Mouse (Mus musculus) layer of hippocampus, postnatal 25 days (tissue): ENCODE results near the gene Gm12166. TPM values are rescaled to one million over a fixed set of nuclear protein-coding genes. Genes with fewer than 3 reads are reported as not detected.

Source experiments
- DNase-seq, 2 experiments: peaks; one replicate each; pipeline ENCODE4 v3.0.0; 2022; ENCODE audit warnings: mixed read lengths in 2 of 2, low spot score in 1 of 2; ENCODE audit errors: extremely low spot score in 1 of 2
- total RNA-seq, 2 experiments: library from RNA; stranded (reverse); gene quantifications; 2 replicates each; pipeline ENCODE4 v1.2.3; 2021

The Gm12166 gene
- total RNA-seq, 2 experiments from 2014 or later, result 3.4 to 4.2 TPM

DNA sequence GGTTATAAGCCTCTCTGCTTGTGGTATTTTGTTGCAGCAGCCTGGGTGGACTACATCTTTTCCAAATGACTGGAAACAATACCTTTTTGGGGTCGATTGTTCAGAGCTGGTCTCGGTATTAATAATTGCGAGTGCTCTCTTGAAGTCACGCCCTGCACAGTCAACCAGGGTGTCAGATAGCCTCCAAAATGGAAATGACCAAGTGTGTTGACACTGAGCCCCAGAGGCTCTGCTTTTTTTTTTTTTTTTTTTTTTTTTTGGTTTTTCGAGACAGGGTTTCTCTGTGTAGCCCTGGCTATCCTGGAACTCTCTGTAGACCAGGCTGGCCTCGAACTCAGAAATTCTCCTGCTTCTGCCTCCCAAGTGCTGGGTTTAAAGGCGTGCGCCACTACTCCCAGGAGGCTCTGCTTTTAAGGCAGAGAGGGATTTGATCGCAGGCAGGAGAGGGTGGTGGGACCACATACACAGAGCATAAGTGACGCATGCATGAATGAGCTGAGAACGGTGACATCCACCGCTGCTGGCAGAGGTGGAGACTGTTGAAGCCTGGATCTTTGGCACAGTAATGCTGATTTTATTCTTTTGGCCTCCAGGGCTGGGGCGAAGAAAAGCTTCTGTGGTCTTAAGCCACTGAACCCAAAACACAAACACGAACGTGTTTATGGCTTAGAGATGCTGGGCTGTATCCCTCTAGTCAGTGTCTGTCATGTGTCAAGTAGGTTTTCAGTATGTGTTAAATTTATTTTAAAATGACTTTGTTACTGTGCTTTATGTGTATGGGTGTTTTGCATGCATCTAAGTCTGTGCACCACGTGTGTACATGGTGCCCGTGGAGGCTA, 21.9 kb upstream of the Gm12166 start:
- no peak for DNase-seq

DNA sequence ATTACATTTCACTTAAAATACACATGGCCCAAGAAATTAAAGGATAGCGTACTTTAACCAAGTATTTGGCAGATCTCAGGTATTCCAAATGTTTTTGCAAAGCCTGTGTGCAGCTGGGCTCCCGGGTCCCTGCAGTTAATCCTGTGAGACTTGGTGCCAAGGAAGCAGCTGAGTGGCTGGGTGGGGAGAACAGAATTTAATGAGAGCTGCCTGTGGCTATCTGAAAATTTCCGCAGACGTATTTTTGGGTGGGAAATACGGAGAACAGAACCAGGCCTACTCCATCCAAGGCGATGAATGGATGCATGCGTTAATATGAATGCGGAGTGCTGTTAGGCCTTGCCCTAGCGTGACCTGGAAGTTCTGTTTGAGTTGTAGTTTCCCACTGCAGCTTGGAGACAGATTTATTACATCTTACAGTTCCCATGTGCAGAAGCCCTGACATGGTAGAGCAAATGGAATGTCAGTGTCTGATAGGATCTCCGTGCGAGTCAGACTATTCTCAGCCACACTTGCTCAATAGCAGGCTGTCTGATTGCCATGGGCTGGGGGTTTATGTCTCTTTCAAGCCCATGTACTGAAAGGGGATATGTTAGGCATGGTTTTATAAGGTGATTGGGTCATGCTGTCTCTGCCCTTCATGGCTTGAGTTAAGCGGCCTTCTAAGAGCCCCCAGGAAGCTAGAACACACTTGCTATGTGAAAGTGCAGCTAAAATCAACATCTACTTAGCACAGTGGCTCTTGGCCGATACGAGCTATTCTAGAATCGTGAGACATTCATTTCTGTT, 21.1 kb upstream of the Gm12166 start:
- DNase-seq, result no peak

DNA sequence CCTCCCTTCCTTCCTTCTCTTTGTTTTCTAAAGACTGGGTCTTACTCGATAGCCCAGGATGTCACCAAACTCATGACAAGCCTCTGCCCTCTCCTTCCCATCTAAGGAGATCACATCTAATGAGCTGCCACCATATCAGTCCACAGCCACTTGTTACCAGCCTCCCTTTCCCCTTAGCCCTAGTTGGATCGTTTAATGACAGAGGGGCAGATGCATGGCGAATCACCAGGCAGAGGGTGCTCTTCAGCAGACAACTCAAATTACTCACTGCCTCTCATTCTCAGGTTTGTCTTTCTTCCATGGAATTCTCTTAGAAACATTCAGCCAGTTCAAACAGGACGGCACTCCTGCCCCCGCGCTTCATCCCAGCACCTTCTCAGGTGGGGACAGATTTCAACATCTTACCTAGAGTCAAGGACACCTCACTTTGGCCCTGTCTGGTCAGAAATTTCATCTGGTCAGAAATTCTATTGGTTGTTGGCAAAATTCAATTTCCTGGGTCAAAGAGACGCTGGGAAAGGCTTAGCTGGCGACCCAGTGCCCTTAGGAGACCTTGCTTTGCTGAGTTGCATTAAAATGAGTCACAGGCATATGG, 20.4 kb upstream of the Gm12166 start:
- DNase-seq, result no peak

DNA sequence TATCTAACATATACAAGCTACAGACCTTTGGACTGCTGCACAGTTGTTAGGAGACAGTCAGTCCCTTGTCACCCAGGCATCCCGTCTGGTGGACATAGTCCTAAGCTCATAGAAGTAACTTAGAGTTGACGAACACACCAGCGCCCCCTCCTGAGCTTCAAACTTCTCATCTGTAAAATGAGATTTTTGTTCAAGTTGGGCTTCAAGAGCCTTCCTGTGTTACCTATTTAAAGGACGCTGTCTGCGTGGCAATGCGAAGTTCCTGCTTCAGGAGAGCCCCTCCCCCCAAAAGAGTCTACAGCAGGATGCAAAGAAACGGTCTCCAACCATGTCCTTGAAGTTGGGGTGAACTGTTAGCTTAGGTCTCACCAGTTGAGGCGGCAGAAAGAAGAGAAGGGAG, 18.7 kb upstream of the Gm12166 start:
- DNase-seq, result no peak

DNA sequence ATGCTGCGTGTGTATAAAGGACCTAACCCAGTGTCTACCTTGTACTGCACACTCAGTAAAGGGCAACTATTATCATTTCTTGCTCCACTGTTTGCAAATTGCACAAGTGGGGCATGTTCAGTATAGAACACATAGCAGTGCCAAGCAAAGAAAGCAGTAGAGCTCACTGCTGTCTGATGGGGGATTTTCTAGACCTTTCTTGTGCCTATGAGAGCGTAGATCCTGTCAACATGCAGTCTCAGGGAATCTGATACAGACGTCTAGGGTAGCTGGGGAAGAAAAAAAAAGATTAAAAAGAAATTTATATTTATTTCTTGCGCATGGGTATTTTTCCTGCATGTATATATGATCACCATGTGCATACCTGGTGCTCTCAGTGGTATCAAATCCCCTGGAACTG, 18.0 kb upstream of the Gm12166 start:
- no peak for DNase-seq

DNA sequence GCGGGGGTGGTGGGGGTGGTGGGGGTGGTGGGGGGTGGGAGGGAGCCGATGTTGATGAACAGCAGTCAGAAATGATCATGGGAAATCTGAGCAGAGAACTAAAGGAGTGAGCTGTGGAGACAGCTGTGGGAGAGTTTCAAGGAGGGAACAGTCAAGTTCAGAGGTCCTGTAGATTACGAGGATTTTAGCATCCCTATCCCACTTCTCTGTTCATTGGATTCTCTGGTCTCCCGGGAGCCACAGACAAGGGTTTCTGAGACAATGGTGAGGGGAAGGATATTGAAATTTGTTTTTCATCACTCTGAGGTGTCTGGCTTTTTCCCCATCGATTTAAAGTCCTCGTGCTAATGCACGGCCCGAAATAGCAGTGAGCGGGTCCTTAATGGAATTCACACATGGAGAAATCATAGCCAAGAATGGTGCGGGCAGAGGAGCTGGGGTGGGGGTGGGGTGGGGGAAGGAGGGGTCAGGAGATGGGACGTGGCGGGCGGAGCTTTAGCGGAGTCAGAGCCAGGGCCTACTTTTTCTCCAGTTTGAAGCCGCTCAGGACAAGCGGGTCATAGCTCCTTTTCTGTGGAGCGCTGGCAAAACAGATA, 17.4 kb upstream of the Gm12166 start:
- DNase-seq, result no peak

DNA sequence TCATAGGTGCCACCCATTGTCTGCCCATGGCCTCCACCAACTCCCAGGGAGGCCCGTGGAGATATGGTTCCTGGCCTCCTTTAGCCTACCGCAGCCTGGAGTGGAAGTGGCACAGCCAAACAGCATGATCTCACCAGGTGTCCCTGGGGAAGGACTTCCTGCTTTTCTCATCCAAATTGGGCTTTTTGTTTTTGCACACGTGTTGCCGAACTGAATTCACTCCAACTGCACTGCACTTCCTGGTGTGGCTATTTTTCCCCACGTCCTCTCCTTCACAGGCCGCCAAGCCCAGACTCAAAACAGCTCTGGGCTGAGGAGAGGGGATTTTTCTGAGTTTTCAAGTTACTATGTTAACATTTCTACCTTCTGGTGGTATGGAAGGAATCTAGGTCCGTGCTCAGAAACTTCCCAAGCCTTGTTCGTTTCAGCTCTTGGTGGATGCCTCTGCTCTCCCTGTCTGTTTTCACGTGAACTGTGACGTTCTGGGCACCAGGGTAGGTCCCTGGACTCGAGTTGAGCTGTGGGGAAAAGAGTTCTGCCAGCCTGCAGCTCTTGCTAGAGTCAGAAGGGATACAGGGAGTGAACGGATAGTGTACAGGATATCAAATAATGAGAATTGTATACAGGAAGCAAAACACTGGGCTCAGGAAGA, 16.8 kb upstream of the Gm12166 start:
- no peak for DNase-seq

DNA sequence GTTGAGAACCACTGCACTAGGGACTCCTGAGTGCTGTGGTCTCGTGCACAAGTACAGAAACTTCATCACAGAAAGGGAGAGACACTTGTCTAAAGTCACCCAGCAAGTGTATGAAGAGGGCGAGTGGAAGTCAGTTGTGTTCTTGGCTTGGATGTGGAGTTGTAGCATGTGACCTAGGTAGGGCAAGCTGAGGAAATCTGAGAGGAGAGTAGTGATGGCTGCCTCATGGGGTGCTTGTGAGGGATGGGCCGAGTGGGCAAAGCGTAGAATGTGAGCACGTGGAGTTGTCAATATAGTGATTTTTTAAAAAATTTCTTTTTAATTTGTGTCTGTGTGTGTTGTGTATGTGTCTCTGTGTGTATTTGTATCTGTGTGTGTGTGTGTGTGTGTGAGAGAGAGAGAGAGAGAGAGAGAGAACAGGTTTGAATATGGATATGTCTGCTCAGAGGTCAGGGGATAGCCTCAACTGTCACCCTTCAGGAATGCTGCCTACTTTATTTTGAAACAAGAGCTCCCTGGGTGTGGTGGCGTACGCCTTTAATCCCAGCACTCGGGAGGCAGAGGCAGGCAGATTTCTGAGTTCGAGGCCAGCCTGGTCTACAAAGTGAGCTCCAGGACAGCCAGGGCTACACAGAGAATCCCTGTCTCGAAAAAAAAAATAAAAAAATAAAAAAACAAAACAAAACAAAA, 15.4 kb upstream of the Gm12166 start:
- DNase-seq, result no peak

DNA sequence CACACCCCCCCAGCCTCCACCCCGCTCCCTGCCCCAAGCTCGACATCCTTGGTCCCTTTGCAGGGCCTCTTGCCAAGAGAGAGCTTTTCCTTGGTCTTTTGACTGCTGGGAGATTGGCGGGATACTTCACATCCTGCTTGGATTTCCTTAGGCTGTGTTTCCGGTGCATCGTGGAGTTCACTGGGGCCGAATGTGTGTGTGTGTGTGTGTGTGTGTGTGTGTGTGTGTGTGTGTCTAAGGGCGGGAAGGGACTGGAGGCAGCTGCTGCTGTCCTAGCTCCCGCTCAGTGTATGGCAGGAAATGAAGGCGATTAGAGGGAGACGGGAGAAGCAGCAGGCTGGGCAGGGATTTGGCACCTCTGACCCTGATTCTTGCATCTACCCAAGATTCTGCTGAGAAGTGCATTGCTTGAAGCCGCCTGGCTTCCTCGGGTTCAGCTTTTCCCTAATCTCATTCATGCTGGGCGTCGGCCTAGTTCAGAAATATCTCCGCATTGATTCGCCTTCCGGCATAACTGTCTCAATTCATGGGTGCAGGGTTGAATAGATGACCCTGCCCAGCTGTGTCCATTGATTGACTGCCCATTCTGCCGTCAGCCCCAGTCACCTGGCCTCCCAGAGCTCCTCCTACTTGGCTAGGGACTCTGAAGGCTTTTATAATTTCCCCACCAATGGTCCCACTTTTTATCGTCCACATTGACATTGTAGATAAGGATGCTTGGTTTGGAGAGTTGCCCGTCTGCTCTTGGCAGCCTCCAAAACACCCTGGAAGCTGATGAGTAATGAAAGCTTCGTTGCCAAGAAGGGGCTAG, 13.3 kb upstream of the Gm12166 start:
- DNase-seq, result no peak

DNA sequence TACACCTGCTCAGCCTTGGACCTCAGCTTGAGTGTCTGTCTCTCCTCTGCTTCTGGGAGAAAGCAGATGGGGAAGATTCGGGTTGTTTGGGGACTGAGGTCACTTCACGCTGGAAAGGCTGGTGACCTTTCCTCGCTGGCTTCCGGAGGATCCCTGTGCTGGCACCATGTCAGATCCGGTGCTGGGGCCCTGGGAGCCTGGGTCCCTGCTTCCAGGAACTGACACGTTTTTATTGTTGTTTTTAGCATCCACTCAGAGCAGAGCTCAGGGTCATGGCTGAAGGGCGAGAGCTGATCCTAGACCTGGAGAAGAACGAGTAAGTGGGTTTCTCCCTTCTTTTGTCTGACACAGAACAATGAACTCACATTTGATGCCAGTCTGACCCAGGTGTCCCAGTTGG, 12.6 kb upstream of the Gm12166 start:
- no peak for DNase-seq

DNA sequence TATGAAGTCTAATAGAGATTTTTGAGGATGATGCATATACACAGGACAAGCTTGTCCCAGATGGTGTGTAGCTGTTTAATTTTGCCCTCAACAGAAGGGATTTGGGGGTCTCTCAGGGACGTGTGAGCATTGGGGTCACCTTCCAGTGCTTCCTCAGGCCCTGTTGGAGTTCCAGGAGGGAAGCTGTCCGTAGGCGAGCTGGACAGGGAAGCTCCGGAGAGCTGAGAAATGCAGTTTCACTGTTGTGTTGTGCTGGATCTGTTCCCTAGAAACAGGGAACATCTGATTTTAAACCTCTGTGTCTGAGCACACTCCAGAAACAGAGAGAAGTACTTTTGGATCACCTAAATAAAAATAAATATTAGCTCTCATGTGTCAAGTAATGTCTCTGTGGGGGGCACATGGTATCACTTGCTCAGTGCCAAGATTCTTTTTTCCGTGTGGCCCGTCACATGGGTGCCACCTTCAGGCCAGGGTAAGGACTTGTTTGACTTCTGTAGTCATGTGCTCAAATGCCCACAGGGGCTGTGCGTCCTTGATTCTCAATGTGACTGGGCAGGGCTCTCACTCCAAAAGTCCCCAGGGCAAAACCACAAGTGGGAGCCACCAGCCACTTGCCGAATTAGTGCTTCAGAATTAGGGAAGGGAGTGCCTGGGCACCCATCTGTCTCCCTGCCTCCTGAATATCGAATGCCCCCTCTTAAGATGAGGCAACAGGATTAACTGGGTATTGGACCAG, 11.0 kb upstream of the Gm12166 start:
- no peak for DNase-seq

DNA sequence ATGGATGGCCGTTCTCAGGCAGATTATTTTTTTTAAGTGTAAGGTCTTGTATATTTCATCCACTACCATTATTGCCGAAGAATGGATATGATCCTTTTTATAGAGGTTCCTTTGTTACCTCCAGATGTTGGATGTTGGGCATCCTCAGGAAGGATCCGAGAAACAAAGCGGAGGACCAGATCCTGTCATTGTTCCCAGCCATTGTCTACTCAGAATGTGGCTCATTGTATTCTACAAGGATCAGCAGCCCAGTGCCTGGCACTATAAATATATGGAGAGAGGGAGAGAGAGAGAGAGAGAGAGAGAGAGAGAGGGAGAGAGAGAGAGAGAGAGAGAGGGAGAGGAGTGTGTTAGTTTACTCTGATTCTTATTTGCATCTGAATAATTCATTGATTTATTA, 10.4 kb upstream of the Gm12166 start:
- no peak for DNase-seq

DNA sequence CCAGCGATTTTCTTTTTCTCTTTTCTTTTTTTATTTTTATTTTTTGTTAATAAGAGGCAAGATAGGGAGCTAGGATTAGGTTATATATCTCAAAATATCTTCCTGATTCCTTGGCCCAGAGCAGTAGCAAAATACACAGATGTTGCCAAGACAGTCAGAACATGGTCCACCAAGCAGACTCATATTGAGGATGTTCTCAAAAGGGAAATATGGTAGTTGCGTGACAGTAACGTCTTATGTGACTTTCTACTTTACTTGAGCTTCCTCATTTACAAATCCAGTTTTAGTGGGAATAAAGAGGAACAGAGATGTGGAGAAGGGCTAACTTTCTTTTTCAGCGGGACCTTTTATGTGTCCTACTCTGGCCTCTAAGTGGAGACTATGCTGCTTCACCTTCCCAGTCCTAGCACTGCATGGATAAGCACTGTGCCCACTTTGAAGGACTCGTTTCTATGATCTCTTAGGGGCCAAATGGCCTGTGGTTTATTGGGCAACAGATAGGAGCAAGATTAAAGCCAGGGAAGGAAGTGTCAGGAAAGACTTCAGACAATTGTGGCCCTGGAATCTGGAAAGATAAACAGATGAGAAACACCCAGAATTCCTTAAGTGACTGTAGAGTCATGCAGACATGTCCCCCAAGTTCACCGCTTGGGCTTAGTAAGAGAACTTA, 9.8 kb upstream of the Gm12166 start:
- DNase-seq, result no peak

DNA sequence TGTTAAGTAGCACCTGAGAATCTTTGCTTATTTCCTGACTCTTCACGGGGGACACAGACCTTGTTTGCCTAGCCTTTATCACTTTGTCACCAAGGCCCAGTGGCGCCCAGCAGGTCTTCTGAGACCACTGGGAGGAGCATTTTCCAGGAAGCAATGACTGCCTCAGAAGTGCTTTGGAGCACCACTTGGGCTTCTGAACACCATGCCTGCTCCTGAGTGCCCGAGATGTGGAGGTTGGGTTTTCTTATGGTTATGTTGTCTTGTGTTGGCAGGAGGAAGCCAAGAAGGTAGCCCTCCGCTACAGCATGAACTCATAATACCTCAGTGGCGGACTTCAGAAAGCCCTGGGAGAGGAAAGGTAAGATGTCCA, 8.5 kb upstream of the Gm12166 start:
- no peak for DNase-seq

DNA sequence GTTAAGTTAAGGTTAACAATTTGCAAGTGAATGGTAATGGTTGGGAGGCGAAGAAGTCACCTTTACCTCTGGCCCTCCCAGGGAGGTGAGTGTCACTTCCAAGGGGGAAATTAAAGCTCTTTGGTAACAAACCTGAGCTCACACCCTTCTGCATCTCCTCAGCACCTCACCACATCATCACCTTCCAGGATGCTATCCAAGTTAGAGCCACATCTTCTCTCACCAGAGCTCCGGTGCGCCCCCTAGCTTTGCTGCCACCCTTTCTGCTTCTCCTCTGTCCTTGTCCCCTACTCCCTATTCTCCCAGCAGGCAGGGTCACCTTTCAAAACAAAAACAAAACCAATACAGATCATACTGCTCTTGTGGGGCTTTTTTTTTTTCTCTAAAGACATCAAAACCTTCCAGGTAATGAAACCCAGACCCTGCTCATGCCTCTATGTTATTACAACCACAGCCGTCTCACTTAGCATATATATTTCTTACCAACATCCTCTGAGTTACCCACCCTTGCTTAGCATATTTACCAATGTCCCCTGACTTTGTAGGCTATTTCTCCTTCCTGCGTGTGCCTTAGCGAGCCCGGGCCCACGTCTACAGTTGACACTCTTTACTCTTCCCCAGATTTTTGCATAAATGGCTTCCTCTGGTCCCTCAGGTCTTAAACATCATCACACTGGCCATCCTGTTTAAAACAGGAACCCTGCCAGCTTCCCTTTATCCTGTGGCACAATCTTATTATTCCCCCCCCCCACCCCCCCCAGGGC, 7.9 kb upstream of the Gm12166 start:
- DNase-seq, result peak in 1 of 2 experiments; percentile 38

DNA sequence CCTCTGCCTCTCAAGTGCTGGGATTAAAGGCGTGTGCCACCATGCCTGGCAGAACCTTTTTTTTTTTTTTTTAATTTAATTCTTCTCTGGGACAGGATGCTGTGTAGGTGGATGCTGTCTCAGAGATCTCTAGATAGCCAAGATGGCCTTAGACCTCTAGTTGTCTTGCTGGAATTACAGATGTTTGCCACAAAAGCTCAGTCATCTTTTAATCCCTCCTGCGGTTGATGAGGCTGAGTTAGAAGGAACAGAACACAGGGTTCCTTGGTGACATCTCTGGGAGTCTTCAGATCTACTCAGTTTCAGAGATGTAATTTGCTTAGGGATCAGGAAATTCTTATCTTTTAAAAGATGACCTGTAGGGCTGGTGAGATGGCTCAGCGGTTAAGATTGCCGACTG, 6.8 kb upstream of the Gm12166 start:
- no peak for DNase-seq

DNA sequence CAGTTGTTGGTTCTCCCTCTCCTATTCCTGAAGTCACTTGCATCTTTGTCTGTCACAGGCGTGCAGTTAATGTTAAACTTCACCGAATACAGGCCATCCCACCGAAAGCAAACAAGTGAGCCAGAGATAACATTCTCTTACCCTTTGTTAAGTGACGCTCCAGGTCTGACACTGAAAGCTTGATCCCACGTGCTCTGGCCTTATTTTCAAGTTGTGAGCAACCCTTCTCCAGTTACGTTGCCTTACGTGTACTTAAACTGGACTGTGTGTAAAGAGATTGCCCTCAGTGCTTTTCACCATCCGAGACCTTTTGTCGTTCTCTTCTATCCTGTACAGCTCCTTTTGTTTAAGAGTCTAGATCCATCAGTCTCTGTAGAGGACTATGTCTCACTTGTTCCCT, 5.9 kb upstream of the Gm12166 start:
- DNase-seq, result no peak
